Mouse (Mus musculus) cortical plate, adult 2 months (tissue): ENCODE results near the gene Prr5l.

ENCODE experiments used
- CTCF ChIP-seq: fragments of 200-500 bp; IDR thresholded peaks from 2 replicates; pipeline ENCODE4 v1.5.1; 2011; ENCODE audit warnings: mild to moderate bottlenecking, control low read depth, low read length; ENCODE audit not compliant: insufficient read depth; ENCODE audit errors: extremely low read depth
- POLR2A ChIP-seq: fragments of 200-500 bp; IDR thresholded peaks from 2 replicates; pipeline ENCODE4 v1.6.1; 2011; ENCODE audit warnings: mild to moderate bottlenecking, low read length, control low read depth; ENCODE audit not compliant: insufficient read depth; ENCODE audit errors: extremely low read depth

- TF ChIP-seq CTCF (no peak), POLR2A (no peak)
These were observed 13.8 kb upstream of the Prr5l start for GRCm38 (mm10) chr2:101896425-101897204.
